Mouse (Mus musculus) activated CD4-positive, CD25-positive, alpha-beta regulatory T cell, adult 4 months (primary cell): ENCODE data around the gene Scarf1. TPM values are rescaled to one million over a fixed set of nuclear protein-coding genes. Genes with fewer than 3 reads are reported as not detected.

ENCODE experiments used
- ATAC-seq: one replicate; pipeline ENCODE4 v1.8.0; 2017
- polyA plus RNA-seq, 2 experiments: library from polyadenylated mRNA; unstranded; fragments of 100-300 nt; shearing (Covaris generic); gene quantifications; one replicate each; pipeline ENCODE4 v1.2.1; 2017

The Scarf1 gene
- polyA plus RNA-seq, 2 experiments from 2014 or later, result 0.42 to 0.47 TPM

GRCm38 (mm10) chr11:75512301-75513018, 880 bp upstream of the Scarf1 start:
- no peak for ATAC-seq

GRCm38 (mm10) chr11:75515186-75515585, 1.8 kb downstream of the Scarf1 start:
- ATAC-seq, result no peak

- ATAC-seq, result no peak
Observed at GRCm38 (mm10) chr11:75519834-75520633, 6.7 kb downstream of the Scarf1 start.

DNA sequence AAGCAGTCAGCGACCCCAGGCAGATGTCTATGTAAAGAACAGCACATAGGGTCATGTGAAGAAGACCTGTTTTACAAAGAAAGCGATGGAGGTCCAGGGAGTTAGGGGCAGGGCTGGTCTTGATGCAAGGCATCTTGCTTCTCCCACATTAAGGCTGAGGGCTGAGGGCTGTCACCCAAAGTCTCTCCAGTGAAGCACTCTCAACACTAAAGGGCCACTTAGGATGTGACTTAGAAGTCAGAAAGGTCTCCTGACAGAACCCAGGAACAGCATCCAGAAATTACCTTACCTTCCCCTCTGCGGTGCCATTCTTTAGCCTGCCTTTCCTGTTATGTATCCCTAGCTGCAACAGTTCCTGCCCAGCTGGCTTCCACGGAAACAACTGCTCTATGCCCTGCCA, 8.3 kb downstream of the Scarf1 start:
- ATAC-seq, result no peak

- ATAC-seq, result no peak
Observed at GRCm38 (mm10) chr11:75522793-75523192, 9.5 kb downstream of the Scarf1 start.

DNA sequence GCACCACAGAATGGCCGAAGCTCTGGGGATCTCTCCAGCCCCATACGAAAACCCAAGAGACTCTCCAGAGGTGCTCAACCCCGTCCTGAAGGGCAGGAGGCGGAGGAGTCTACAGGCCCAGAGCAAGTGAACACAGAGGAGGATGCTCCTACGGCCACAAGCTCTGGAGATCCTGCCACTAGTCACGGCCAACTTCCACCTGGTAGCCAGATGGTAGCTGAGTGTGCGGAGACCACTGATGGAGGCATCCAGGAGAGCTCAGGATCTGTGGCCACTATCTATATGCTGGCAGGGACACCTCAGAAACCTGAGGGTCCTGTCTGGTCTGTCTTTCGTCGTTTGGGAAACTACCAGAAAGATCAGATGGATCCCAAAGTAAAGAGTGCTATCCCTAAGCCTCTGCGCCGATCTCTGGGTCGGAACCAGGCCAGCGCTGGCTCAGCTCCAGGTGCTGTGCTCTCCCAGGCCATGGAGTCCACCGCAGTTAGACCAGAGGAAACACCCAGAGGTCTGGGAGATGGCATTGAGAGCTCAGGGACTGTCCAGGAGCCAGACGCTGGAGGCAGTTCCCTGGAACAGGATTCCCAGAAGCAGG, 12.3 kb downstream of the Scarf1 start:
- ATAC-seq, result no peak

GRCm38 (mm10) chr11:75526943-75527342, 13.6 kb downstream of the Scarf1 start:
- ATAC-seq, result no peak

GRCm38 (mm10) chr11:75529771-75530170, 16.4 kb downstream of the Scarf1 start:
- ATAC-seq, result no peak

DNA sequence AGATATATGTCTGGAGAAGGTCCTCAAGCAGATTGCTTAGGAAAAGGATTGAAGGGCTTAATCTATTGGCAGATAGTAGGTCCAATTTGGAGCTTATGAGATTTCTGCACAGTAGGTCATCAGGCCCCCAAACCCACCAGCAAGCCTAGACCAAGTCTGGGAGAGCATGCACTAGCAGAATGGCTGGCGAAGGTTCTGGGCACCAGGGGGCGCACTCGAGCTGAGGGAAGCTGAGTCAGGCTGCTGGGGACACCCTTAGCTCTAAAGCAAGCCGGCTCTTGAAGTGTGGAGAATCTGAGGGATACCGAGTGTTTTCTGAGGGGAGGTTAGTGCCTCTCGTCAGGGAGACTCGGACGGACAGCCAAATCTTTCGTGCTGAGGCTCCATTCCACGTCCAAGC, 17.0 kb downstream of the Scarf1 start:
- no peak for ATAC-seq

- ATAC-seq, result no peak
Observed at GRCm38 (mm10) chr11:75530845-75531373, 17.6 kb downstream of the Scarf1 start.

DNA sequence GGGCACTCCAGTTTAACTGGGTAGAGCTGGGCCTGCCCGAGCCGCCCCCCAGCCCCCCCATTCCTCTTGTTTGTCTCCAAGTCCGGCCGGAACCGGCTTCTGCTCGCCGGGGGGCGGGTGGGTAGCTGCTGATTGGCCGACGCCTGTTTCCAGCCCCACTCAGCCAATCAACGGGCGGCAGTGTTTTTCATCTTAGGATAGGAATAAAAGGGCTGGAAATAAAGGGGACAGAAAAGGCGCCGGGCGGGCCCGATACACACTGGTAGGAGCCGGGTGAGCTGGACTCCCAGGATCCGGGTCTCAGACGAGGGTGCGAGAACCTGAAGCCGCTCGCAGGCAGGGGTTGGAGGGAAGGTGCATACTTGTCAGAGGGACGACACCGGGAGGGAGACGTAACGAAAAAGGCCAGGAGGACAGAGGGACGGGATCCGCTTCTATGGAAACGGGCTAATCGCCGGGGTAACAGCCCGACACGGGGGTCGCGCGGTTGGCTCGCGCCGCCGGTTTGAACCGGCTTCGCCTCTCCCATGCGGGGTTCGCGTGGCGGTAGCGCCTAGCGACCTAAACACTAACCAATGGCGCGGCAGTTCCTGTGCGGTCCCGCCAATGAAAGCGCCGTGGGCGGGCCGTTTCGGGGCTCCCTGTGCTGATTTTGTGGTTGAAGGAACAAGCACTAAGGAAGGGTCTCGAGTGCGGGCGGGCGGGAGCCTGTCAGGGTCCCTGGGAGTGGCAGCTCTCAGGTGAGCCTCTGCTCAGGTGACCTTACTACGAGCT, 18.3 kb downstream of the Scarf1 start, which contains the start of gene Slc43a2:
Slc43a2 (plus strand) TSS at position 226 of the 774 bp plus-strand sequence.
- ATAC-seq, result peak; percentile 74

GRCm38 (mm10) chr11:75532340-75533277, 19.3 kb downstream of the Scarf1 start:
- peak; percentile 51 for ATAC-seq

GRCm38 (mm10) chr11:75533314-75534015, 20.1 kb downstream of the Scarf1 start:
- no peak for ATAC-seq

GRCm38 (mm10) chr11:75534286-75535033, 21.1 kb downstream of the Scarf1 start:
- ATAC-seq, result no peak

GRCm38 (mm10) chr11:75535106-75535795, 21.9 kb downstream of the Scarf1 start:
- ATAC-seq, result no peak

- ATAC-seq, result no peak
Observed at GRCm38 (mm10) chr11:75536255-75537024, 23.1 kb downstream of the Scarf1 start.

- ATAC-seq, result no peak
Observed at GRCm38 (mm10) chr11:75537025-75537414, 23.7 kb downstream of the Scarf1 start.

DNA sequence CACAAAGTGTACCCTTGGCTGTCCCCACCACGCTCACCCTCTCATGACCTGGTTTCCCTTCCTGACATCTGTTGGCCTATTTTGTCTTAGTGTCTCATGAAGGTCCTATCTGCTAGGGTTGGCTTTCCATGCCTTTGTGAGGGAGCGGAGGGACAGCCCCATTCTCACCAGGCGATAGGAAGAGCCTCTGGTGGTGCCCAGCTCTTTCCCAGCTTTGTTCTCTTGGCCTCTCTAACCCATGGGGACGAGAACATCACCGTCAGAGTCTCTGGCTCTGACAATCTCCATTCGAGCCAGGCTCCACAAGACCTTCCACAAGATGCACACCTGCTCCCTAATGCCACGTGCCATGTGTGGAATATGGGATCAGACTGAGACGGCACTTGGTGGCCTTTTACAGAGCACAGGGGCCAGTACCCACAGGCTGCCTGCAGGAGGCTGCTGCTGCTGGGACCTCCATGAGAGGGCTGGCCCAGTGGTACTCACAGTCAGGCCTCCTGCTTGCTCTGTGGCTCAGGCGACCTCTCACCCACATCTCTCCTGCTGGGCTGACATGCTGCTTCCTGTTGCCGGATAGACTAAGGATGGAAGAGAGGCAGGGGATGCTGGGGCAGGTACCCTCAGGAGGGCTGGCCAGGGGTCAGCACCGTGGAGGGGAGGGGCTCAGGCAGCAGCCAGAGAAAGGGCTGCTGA, 24.3 kb downstream of the Scarf1 start:
- peak; percentile 26 for ATAC-seq
